Mouse (Mus musculus): ENCODE data around the gene Anln. TPM values are rescaled to one million over a fixed set of nuclear protein-coding genes. Genes with fewer than 3 reads are reported as not detected.
"Not testable (repeated sequence)": the region's sequence is repeated elsewhere in the genome, so short reads cannot be mapped to it uniquely, and the experiment has no call there.

Anln gene
- polyA plus RNA-seq, 1 experiment from 2014 or later: 6.7 TPM

DNA sequence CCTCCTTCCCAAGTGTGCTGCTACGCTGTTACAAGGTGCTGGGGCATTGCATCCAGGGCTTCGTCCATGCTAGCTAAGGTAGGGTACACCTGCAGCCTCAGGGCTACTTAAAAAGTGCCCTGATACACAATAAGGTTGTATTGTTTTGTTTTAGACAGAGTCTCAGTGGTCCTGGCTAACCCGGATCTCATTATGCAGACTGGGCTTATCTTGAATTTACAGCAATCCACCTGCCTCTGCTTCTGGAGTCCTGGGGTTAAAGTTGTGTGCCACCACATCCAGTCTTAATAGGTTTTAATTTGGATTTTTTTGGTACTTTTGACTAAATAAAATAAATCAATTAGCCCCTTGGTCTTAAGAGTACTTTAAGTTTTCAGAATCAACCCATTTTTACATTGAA lies 30.9 kb upstream of the Anln start:
- no peaks in the 10 kb centered on the region for H3K36me3 ChIP-seq
- H3K9ac ChIP-seq: no peak overlapping the region
- H3K27ac ChIP-seq (replicated peaks): no peak overlapping the region
- no peaks in the 10 kb centered on the region for H3K27me3 ChIP-seq
- no peak overlapping the region for H3K4me2 ChIP-seq
- no peaks in the 10 kb centered on the region for H3K9me3 ChIP-seq
- WGBS: 85% methylated on average over 3 of the region's 3 CpGs
- no peak overlapping the region for H3K4me3 ChIP-seq
- H3K4me1 ChIP-seq (replicated peaks): 0 out of 2 replicates have a peak, but pooled peaks cover 4% of the 10 kb centered on the region
- ATAC-seq (ENCODE audit: low FRiP score, low read depth): no peak

DNA sequence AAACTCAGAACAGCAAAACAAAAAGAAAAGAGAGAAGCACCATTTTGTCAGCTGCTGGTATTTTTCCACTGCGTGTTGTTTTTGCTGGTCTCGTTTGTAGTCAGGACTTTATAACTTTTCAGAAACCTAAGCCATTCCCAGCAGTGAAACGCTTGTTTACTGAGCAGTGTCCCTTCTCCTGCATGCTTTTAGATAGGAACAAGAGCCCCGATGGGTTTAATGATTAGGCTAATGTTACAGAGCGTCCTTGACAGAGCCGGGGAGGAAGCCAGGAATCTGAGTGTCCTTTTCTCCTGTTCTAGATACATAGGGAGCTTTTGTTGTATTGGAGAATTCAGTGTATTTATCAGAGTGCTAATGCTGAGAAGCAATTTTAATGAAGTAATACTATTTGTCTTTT lies 28.6 kb upstream of the Anln start:
- no peaks in the 10 kb centered on the region for H3K36me3 ChIP-seq
- ATAC-seq (ENCODE audit: low FRiP score, low read depth): no peak
- H3K9me3 ChIP-seq: no peaks in the 10 kb centered on the region
- H3K4me2 ChIP-seq: no peak overlapping the region
- no peak overlapping the region for H3K4me3 ChIP-seq
- no peak overlapping the region for H3K27ac ChIP-seq (replicated peaks)
- H3K4me1 ChIP-seq (replicated peaks): peaks cover 13% of the 10 kb centered on the region
- no peak overlapping the region for H3K9ac ChIP-seq
- H3K27me3 ChIP-seq: no peaks in the 10 kb centered on the region
- WGBS: 47% methylated on average over 6 of the region's 6 CpGs

DNA sequence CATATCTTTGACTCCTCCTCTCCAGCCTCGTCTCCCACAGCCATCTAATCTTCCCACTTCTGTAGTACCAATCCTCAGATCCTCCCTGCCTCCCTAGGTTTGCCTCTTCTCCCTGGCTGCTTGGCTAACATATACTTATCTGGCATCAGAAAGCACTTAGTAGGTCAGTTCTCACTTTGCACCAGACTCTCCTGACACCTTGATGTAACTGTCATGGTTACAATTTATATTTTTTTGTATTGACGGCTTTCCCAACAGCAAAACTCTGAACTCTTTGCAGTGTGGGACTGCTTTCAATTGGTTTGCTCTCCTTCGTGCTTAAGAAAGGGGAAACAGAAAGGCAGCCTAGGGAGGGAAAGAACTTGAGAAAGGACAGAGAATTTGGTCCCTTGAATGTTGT lies 27.2 kb upstream of the Anln start:
- Histone ChIP-seq H3K9me3 (no peaks in the 10 kb centered on the region), H3K4me1 (replicated peaks) (peaks cover 15% of the 10 kb centered on the region), H3K27me3 (no peaks in the 10 kb centered on the region), H3K4me2 (no peak overlapping the region), H3K4me3 (no peak overlapping the region), H3K9ac (no peak overlapping the region), H3K27ac (replicated peaks) (no peak overlapping the region), H3K36me3 (no peaks in the 10 kb centered on the region)
- WGBS: 85% methylated on average over 3 of the region's 3 CpGs
- no peak for ATAC-seq (ENCODE audit: low FRiP score, low read depth)

DNA sequence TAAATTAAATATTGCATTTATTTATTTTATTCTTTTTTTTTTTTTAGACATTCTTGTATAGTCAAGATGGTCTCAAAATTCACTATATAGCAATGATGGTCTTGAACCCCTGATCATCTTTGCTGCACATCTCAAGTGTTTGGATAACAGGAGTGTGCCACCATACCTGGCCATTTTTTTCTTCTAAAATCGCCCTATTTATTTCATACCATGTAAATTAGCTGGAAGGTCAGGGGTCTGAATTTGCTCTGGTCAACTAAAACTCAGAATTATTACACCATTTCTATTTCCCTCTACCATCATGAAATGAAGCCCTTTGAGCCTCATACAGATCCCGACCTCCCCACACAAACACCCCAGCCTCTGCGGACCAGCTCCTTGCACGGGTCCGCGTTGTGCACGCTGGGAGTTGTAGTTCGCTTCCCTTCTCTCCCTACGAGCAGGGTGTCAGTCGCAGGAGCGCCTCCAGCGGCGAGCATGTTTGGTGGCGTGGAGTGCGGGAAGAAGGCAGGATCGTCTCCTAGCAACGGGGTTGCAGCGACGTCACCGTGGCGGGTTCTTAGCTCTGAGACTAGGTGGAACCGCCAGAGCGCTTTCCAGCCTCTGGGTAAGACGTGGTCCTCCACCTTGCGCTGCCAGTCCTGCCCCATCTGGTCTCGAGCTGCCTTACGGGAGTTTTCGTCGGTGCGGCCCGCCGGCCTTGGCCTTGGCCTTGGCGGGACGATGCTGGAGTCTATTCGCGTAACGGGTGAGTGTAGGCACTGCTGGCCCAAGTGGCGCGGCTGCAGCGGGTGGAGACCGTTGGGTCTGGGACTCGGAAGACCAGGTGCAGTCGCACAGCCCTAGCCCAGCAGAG lies 22.2 kb upstream of the Anln start, which contains the start of gene 9530077C05Rik:
TSS of gene 9530077C05Rik (plus strand) at position 512 of the 856 bp plus-strand sequence.
- H3K9ac ChIP-seq: peak within 1 kb of the TSS; percentile 76
- no peaks in the 10 kb centered on the region for H3K9me3 ChIP-seq
- H3K27ac ChIP-seq (replicated peaks): peak within 1 kb of the TSS; percentile 87
- no peaks in the 10 kb centered on the region for H3K27me3 ChIP-seq
- peak; percentile 99 for ATAC-seq (ENCODE audit: low FRiP score, low read depth)
- H3K36me3 ChIP-seq: no peaks in the 10 kb centered on the region
- H3K4me2 ChIP-seq: peak within 1 kb of the TSS; percentile 69
- peaks cover 11% of the 10 kb centered on the region for H3K4me1 ChIP-seq (replicated peaks)
- WGBS: 1% methylated on average over 43 of the region's 43 CpGs
- peak within 1 kb of the TSS; percentile 74 for H3K4me3 ChIP-seq

DNA sequence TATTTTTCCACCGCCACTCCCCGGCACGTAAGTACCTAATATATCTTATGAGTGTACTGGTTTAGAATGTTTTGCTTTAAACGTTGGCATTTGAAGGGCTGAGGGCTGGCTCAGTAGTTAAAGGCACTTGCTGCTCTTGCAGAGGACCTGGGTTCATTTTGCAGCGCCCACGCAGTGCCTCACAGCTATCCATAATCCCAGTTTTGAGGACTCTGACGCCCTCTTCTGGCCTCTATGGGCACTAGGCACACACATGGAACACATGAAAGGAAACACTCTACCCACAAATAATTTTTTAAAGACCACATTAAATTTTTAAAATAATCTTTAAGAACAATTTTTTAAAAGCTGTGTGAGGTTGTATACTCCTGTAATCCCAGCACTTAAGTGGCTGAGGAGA lies 20.5 kb upstream of the Anln start:
- H3K4me3 ChIP-seq: no peak overlapping the region
- H3K4me1 ChIP-seq (replicated peaks): peaks cover 11% of the 10 kb centered on the region
- H3K9ac ChIP-seq: no peak overlapping the region
- H3K4me2 ChIP-seq: no peak overlapping the region
- H3K9me3 ChIP-seq: no peaks in the 10 kb centered on the region
- no peaks in the 10 kb centered on the region for H3K36me3 ChIP-seq
- H3K27ac ChIP-seq (replicated peaks): no peak overlapping the region
- no peak for ATAC-seq (ENCODE audit: low FRiP score, low read depth)
- 79% methylated on average over 7 of the region's 7 CpGs for WGBS
- H3K27me3 ChIP-seq: no peaks in the 10 kb centered on the region

DNA sequence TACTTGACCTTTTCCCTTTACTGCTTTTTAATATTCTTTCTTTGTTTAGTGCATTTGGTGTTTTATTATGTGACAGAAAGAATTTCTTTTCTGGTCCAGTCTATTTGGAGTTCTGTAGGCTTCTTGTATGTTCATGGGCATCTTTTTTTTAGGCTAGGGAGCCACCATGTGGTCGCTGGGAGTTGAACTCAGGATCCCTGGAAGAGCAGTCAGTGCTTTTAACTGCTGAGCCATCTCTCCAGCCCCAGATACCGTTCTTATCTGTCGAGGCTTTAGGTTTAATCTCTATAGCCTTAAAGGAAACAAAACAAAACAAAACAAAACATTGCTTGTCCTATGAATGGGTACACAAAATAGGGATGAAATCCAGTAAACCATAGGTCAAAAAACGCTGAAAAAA lies 19.4 kb upstream of the Anln start:
- not testable (repeated sequence) for H3K4me2 ChIP-seq; H3K4me1 ChIP-seq (replicated peaks); H3K4me3 ChIP-seq; H3K27ac ChIP-seq (replicated peaks); H3K9me3 ChIP-seq; H3K27me3 ChIP-seq; H3K9ac ChIP-seq; ATAC-seq (ENCODE audit: low FRiP score, low read depth); H3K36me3 ChIP-seq
- WGBS: 42% methylated on average over 4 of the region's 4 CpGs

DNA sequence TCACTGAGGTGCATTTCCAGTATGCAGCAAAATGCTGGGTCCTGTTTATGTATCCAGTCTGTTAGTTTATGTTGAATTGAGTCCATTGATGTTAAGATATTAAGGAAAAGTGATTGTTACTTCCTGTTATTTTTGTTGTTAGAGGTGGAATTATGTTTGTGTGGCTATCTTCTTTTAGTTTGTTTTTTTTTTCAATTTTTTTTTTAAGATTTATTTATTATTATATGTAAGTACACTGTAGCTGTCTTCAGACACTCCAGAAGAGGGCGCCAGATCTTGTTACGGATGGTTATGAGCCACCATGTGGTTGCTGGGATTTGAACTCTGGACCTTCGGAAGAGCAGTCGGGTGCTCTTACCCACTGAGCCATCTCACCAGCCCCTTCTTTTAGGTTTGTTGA lies 18.6 kb upstream of the Anln start:
- not testable (repeated sequence) for H3K36me3 ChIP-seq; H3K4me2 ChIP-seq; H3K27ac ChIP-seq (replicated peaks); H3K27me3 ChIP-seq; H3K9me3 ChIP-seq; H3K4me3 ChIP-seq; H3K9ac ChIP-seq; H3K4me1 ChIP-seq (replicated peaks); ATAC-seq (ENCODE audit: low FRiP score, low read depth)
- WGBS: 84% methylated on average over 4 of the region's 4 CpGs

DNA sequence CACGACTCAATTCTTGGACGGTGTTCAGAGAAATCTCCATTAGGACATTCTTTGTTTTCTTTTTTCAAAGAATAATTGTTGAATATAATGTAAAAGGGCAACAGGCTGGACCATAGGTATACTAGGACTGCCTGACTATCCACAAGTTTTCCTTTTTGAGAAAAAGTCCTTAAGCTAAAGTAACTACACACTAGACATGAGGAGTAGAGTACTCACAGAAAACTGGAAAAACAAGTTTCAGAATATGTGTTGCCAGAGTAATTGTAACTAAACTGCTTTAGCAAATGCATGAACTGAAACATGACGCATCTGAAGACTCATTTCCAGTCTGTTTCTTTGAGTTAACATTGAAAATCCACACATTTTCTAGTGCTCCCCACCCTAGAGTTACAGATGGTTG lies 16.4 kb upstream of the Anln start:
- no peak for ATAC-seq (ENCODE audit: low FRiP score, low read depth)

DNA sequence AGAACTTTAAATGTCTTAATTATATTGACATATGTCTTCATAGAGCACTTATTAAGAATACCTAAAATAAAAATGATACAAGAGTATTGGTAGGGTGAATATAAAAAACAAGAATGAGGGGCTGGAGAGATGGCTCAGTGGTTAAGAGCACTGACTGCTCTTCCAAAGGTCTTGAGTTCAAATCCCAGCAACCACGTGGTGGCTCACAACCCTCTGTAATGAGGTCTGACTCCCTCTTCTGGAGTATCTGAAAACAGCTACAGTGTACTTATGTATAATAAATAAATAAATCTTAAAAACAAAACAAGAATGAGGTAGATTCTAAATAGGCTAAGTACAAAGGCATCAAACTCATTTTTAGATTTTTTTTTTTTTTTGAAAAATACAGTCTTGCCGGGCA lies 14.5 kb upstream of the Anln start:
- WGBS: 65% methylated on average over 2 of the region's 2 CpGs
- not testable (repeated sequence) for H3K36me3 ChIP-seq; H3K4me2 ChIP-seq; ATAC-seq (ENCODE audit: low FRiP score, low read depth); H3K9ac ChIP-seq; H3K9me3 ChIP-seq; H3K4me3 ChIP-seq; H3K27ac ChIP-seq (replicated peaks); H3K4me1 ChIP-seq (replicated peaks); H3K27me3 ChIP-seq

More for the DNA sequence above, 16.4 kb upstream of the Anln start:
- no peak overlapping the region for H3K9ac ChIP-seq
- no peak overlapping the region for H3K4me3 ChIP-seq
- H3K27ac ChIP-seq (replicated peaks): no peak overlapping the region
- H3K9me3 ChIP-seq: no peaks in the 10 kb centered on the region
- no peaks in the 10 kb centered on the region for H3K27me3 ChIP-seq
- no peaks in the 10 kb centered on the region for H3K4me1 ChIP-seq (replicated peaks)
- WGBS: 82% methylated on average over 3 of the region's 3 CpGs
- no peaks in the 10 kb centered on the region for H3K36me3 ChIP-seq
- no peak overlapping the region for H3K4me2 ChIP-seq

DNA sequence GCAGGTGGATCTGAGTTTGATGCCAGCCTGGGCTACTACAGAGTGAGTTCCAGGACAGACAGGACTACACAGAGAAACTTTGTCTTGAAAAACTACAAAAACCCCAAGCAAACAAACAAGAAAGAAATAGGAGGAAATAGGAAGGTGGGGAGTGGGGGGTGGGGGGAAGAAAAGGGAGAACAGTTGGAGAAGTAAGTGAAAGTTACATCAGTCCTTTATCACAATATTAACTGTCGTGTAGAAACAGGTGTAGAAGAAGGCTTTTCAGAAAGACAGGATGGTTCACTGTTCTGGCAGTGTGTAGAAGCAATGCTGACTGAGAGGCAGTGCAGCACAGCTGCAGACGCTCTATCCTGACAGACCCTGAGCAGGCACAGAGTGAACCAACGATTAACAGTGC lies 14.0 kb upstream of the Anln start:
- Histone ChIP-seq H3K27ac (replicated peaks) (no peak overlapping the region), H3K4me1 (replicated peaks) (no peaks in the 10 kb centered on the region), H3K36me3 (no peaks in the 10 kb centered on the region), H3K27me3 (no peaks in the 10 kb centered on the region), H3K4me2 (no peak overlapping the region), H3K4me3 (no peak overlapping the region), H3K9ac (no peak overlapping the region), H3K9me3 (no peaks in the 10 kb centered on the region)
- no peak for ATAC-seq (ENCODE audit: low FRiP score, low read depth)
- 85% methylated on average over 3 of the region's 3 CpGs for WGBS

DNA sequence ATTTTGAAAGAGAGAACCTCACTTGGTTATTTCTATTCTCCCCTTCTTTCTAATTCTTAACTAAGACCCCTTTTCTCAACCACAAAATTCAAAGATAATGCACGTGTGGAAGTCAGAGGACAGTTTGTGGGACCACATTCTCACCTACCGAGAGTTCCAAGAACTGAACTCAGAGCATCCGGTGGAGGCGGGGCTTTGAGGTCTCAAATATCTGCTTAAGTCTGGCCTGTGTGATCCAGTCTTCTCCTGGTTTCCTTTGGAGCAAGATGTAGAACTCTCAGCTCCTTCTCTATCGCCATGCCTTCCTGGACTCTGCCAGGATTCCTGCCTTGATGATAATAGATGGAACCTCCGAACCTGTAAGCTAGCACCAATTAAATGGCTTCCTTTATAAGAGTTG lies 13.0 kb upstream of the Anln start:
- no peak for ATAC-seq (ENCODE audit: low FRiP score, low read depth)
- no peak overlapping the region for H3K9ac ChIP-seq
- no peak overlapping the region for H3K4me3 ChIP-seq
- no peak overlapping the region for H3K27ac ChIP-seq (replicated peaks)
- H3K4me2 ChIP-seq: no peak overlapping the region
- WGBS: 94% methylated on average over 6 of the region's 6 CpGs
- H3K4me1 ChIP-seq (replicated peaks): no peaks in the 10 kb centered on the region
- H3K27me3 ChIP-seq: no peaks in the 10 kb centered on the region
- no peaks in the 10 kb centered on the region for H3K9me3 ChIP-seq
- no peaks in the 10 kb centered on the region for H3K36me3 ChIP-seq

DNA sequence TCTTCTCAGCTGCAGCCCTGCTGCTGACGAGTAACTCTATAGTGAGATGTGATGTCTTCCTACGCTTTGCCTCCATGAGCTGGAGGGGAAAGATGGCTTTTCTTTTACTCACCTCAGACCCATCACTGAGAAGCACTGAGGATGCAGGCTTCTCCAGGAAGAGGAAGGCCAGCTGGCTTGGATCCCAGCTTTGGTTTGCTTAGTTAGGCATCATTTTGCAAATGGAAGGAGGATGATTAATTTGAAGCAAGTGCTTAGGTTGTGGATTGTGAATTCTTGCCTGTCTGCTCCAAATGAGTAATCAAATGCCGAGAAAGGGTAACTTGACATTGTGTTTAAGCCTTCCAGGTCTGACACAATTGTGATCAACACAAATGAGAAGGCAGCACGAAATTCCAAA lies 10.0 kb upstream of the Anln start:
- no peaks in the 10 kb centered on the region for H3K4me1 ChIP-seq (replicated peaks)
- no peaks in the 10 kb centered on the region for H3K36me3 ChIP-seq
- no peak for ATAC-seq (ENCODE audit: low FRiP score, low read depth)
- H3K4me3 ChIP-seq: no peak overlapping the region
- H3K9ac ChIP-seq: no peak overlapping the region
- no peak overlapping the region for H3K27ac ChIP-seq (replicated peaks)
- H3K4me2 ChIP-seq: no peak overlapping the region
- 79% methylated on average over 4 of the region's 4 CpGs for WGBS
- H3K27me3 ChIP-seq: no peaks in the 10 kb centered on the region
- no peaks in the 10 kb centered on the region for H3K9me3 ChIP-seq

DNA sequence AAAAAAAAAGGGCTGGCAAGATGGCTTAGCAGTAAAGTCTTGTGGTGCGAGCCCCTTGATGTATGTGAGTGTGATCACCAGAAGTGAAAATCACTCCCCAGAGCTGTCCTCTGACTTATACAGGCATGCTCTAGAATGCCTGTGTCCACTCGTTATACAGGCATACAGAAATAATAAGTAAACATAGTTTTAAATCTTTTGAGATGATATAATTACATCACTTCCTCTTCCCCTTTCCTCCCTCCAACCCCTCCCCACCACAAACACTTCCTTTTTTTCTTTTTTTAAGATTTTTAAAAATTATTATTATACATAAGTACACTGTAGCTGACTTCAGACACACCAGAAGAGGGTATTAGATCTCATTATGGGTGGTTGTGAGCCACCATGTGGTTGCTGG lies 5.7 kb upstream of the Anln start:
- Histone ChIP-seq H3K4me3 (no peak overlapping the region), H3K4me1 (replicated peaks) (peaks cover 2% of the 10 kb centered on the region; the same call in 1 of the 2 replicates), H3K27ac (replicated peaks) (no peak overlapping the region), H3K9me3 (no peaks in the 10 kb centered on the region), H3K9ac (no peak overlapping the region), H3K4me2 (no peak overlapping the region), H3K36me3 (no peaks in the 10 kb centered on the region), H3K27me3 (no peaks in the 10 kb centered on the region)
- ATAC-seq (ENCODE audit: low FRiP score, low read depth): no peak
- 90% methylated on average over 2 of the region's 2 CpGs for WGBS
